Mouse (Mus musculus): ENCODE data around the gene Coa6. TPM values are rescaled to one million over a fixed set of nuclear protein-coding genes. Genes with fewer than 3 reads are reported as not detected.

The Coa6 gene
- polyA plus RNA-seq, 1 experiment = 12.2 TPM

GRCm38 (mm10) chr8:126461735-126462134, 39.4 kb downstream of the Coa6 start:
- TF ChIP-seq CTCF (IDR thresholded peaks at IDR 0.05; ENCODE audit: control insufficient read depth, insufficient read depth, insufficient replicate concordance, low read depth, low read length) = no peak
- no peak for TF ChIP-seq POLR2A (IDR thresholded peaks at IDR 0.05; ENCODE audit: control insufficient read depth, low read depth, low read length)
- no peak overlapping the region for H3K27ac ChIP-seq (ENCODE audit: control insufficient read depth, insufficient read depth, low read depth, low read length)
- no peaks in the 10 kb centered on the region for H3K4me1 ChIP-seq (ENCODE audit: control insufficient read depth, insufficient read depth, low read length)
- H3K27me3 ChIP-seq (ENCODE audit: control insufficient read depth, insufficient read depth, low read length) = no peaks in the 10 kb centered on the region
- no peak overlapping the region for H3K4me3 ChIP-seq (ENCODE audit: control insufficient read depth, low read depth, low read length)
- no peaks in the 10 kb centered on the region for H3K36me3 ChIP-seq (ENCODE audit: control insufficient read depth, insufficient read depth, low read length)

- Histone ChIP-seq H3K36me3 (ENCODE audit: control insufficient read depth, insufficient read depth, low read length) (no peaks in the 10 kb centered on the region), H3K27me3 (ENCODE audit: control insufficient read depth, insufficient read depth, low read length) (no peaks in the 10 kb centered on the region), H3K27ac (ENCODE audit: control insufficient read depth, insufficient read depth, low read depth, low read length) (no peak overlapping the region), H3K4me3 (ENCODE audit: control insufficient read depth, low read depth, low read length) (no peak overlapping the region), H3K4me1 (ENCODE audit: control insufficient read depth, insufficient read depth, low read length) (no peaks in the 10 kb centered on the region)
- TF ChIP-seq CTCF (IDR thresholded peaks at IDR 0.05; ENCODE audit: control insufficient read depth, insufficient read depth, insufficient replicate concordance, low read depth, low read length) (no peak), POLR2A (IDR thresholded peaks at IDR 0.05; ENCODE audit: control insufficient read depth, low read depth, low read length) (no peak)
These were observed 41.8 kb downstream of the Coa6 start for GRCm38 (mm10) chr8:126464071-126464470.

- Histone ChIP-seq H3K4me1 (ENCODE audit: control insufficient read depth, insufficient read depth, low read length) (peaks cover 8% of the 10 kb centered on the region), H3K36me3 (ENCODE audit: control insufficient read depth, insufficient read depth, low read length) (no peaks in the 10 kb centered on the region), H3K27ac (ENCODE audit: control insufficient read depth, insufficient read depth, low read depth, low read length) (no peak overlapping the region), H3K27me3 (ENCODE audit: control insufficient read depth, insufficient read depth, low read length) (no peaks in the 10 kb centered on the region), H3K4me3 (ENCODE audit: control insufficient read depth, low read depth, low read length) (peak overlapping the region; percentile 72)
- TF ChIP-seq CTCF (IDR thresholded peaks at IDR 0.05; ENCODE audit: control insufficient read depth, insufficient read depth, insufficient replicate concordance, low read depth, low read length) (no peak), POLR2A (IDR thresholded peaks at IDR 0.05; ENCODE audit: control insufficient read depth, low read depth, low read length) (no peak)
These were observed 51.5 kb downstream of the Coa6 start for GRCm38 (mm10) chr8:126473802-126474298.

- no peak for TF ChIP-seq POLR2A (IDR thresholded peaks at IDR 0.05; ENCODE audit: control insufficient read depth, low read depth, low read length)
- no peak for TF ChIP-seq CTCF (IDR thresholded peaks at IDR 0.05; ENCODE audit: control insufficient read depth, insufficient read depth, insufficient replicate concordance, low read depth, low read length)
- H3K36me3 ChIP-seq (ENCODE audit: control insufficient read depth, insufficient read depth, low read length) = no peaks in the 10 kb centered on the region
- no peak within 1 kb of the TSS for H3K27ac ChIP-seq (ENCODE audit: control insufficient read depth, insufficient read depth, low read depth, low read length)
- H3K4me1 ChIP-seq (ENCODE audit: control insufficient read depth, insufficient read depth, low read length) = peaks cover 8% of the 10 kb centered on the region
- no peaks in the 10 kb centered on the region for H3K27me3 ChIP-seq (ENCODE audit: control insufficient read depth, insufficient read depth, low read length)
- peak within 1 kb of the TSS; percentile 72 for H3K4me3 ChIP-seq (ENCODE audit: control insufficient read depth, low read depth, low read length)
These were observed 52.2 kb downstream of the Coa6 start, which contains the start of gene Tarbp1 for GRCm38 (mm10) chr8:126474299-126475187. Gene Tarbp1 (minus strand): TSS chr8:126475065.

Other genes starting within 250 kb of the Coa6 start
- 0.08 and 0.14 TPM in 2 replicates for gene Slc35f3, start 124.0 kb upstream of the Coa6 start, polyA plus RNA-seq (2012; rRNA removed)
- 0.27 and 0.40 TPM in 2 replicates for gene Tarbp1, start 52.5 kb downstream of the Coa6 start, polyA plus RNA-seq (2012; rRNA removed)
- gene Irf2bp2, start 171.5 kb downstream of the Coa6 start, polyA plus RNA-seq (2012; rRNA removed) = 3.3 and 3.8 TPM in 2 replicates